Mouse (Mus musculus) kidney, adult 2 months (tissue): ENCODE results near the gene Ptpra.

Source experiments
- CTCF ChIP-seq: fragments of 200-500 bp; conservative IDR thresholded peaks from 2 replicates; pipeline ENCODE4 v1.5.1; 2011; ENCODE audit warnings: low read depth, mild to moderate bottlenecking, control low read depth, low read length, moderate library complexity, mixed read lengths; ENCODE audit not compliant: insufficient read depth, insufficient read length
- POLR2A ChIP-seq: fragments of 200-500 bp; IDR thresholded peaks from one replicate; pipeline ENCODE4 v1.6.1; 2011; ENCODE audit warnings: low read depth, low read length, control low read depth

DNA sequence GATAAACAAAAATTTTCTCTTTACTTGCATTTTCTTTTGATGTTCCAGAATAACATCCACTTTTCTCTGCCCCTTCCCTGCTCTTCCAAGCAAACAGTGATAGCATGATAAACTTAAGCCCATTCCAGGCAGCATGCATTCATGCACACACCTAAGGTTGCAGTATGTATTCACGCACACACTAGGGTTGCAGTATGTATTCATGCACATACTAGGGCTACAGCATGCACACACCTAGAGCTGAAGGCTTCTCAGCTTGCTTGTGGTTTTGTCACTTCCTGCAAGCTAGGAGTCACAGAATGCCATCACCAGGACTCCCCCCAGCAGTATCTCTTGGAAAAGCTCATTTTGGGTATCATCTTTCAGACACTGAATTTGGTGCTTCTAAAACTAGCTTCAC, 13.3 kb upstream of the Ptpra start:
- TF ChIP-seq POLR2A: no peak
- no peak for TF ChIP-seq CTCF
